Mouse (Mus musculus) adrenal gland, postnatal 4 days (tissue): Measurements from ENCODE around the gene Apoa2. TPM values are rescaled to one million over a fixed set of nuclear protein-coding genes. Genes with fewer than 3 reads are reported as not detected.

ENCODE experiments used
- DNase-seq, 2 experiments: peaks; one replicate each; pipeline ENCODE4 v3.0.0; 2021 to 2022; ENCODE audit warnings: low spot score in 2 of 2, mixed read lengths in 2 of 2
- total RNA-seq, 2 experiments: library from RNA; stranded (reverse); gene quantifications; 2 replicates each; pipeline ENCODE4 v1.2.3; 2021

Apoa2 gene
- total RNA-seq, 2 experiments from 2014 or later = 18.3 to 847 TPM

- no peak for DNase-seq
Observed at GRCm38 (mm10) chr1:171203471-171204248, 21.2 kb upstream of the Apoa2 start.

GRCm38 (mm10) chr1:171204249-171204644, 20.6 kb upstream of the Apoa2 start:
- DNase-seq = no peak

GRCm38 (mm10) chr1:171205704-171206493, 19.0 kb upstream of the Apoa2 start:
- DNase-seq = no peak

- DNase-seq = no peak
Observed at GRCm38 (mm10) chr1:171209409-171209808, 15.4 kb upstream of the Apoa2 start.

- no peak for DNase-seq
Observed at GRCm38 (mm10) chr1:171212854-171213253, 12.0 kb upstream of the Apoa2 start.

- DNase-seq = no peak
Observed at GRCm38 (mm10) chr1:171213801-171214496, 10.9 kb upstream of the Apoa2 start, which contains the start of gene Nr1i3. TSS of gene Nr1i3 (plus strand) at chr1:171213970.

- no peak for DNase-seq
Observed at GRCm38 (mm10) chr1:171216241-171216955, 8.5 kb upstream of the Apoa2 start.

- DNase-seq = peak; percentile 54 to 69
Observed at GRCm38 (mm10) chr1:171220871-171221270, 4.0 kb upstream of the Apoa2 start.

GRCm38 (mm10) chr1:171221281-171222193, 3.3 kb upstream of the Apoa2 start:
- DNase-seq = no peak

GRCm38 (mm10) chr1:171222238-171223155, 2.4 kb upstream of the Apoa2 start, which contains the start of gene Tomm40l:
TSS of gene Tomm40l (minus strand) at chr1:171222514.
- DNase-seq = peak; percentile 43 to 75

GRCm38 (mm10) chr1:171223168-171223567, 1.7 kb upstream of the Apoa2 start:
- no peak for DNase-seq

- no peak for DNase-seq
Observed at GRCm38 (mm10) chr1:171223796-171224195, 1.1 kb upstream of the Apoa2 start.

- no peak for DNase-seq
Observed at GRCm38 (mm10) chr1:171226780-171227179, 1.9 kb downstream of the Apoa2 start.

- DNase-seq = no peak
Observed at GRCm38 (mm10) chr1:171227879-171228278, 3.0 kb downstream of the Apoa2 start.

- no peak for DNase-seq
Observed at GRCm38 (mm10) chr1:171229750-171230149, 4.9 kb downstream of the Apoa2 start.

- DNase-seq = no peak
Observed at GRCm38 (mm10) chr1:171230215-171230614, 5.4 kb downstream of the Apoa2 start.

GRCm38 (mm10) chr1:171231844-171232243, 7.0 kb downstream of the Apoa2 start:
- DNase-seq = no peak

- DNase-seq = no peak
Observed at GRCm38 (mm10) chr1:171232348-171232747, 7.5 kb downstream of the Apoa2 start.
